Mouse (Mus musculus) CH12F3 (cell line): Measurements from ENCODE around the gene Kcnq1.

Source experiments
- in situ Hi-C: fragments of 300-500 bp; cut with MboI; formaldehyde crosslinking; loops from 2 replicates; pipeline ENCODE4 v1.14.3; 2020; ENCODE audit warnings: low sequenced_read_pairs

The Kcnq1 gene

GRCm38 (mm10) chr7:143086366-143086765 lies 19.8 kb upstream of the Kcnq1 start:
- in situ Hi-C loops: loop anchor here (25.0 kb wide), 1 partner anchor 174 kb away; no protein-coding TSS in a partner anchor

GRCm38 (mm10) chr7:143087070-143087579 lies 19.0 kb upstream of the Kcnq1 start:
- in situ Hi-C loops: loop anchor here (25.0 kb wide), 1 partner anchor 175 kb away; no protein-coding TSS in a partner anchor

- in situ Hi-C loops: loop anchor here (25.0 kb wide), 1 partner anchor 182 kb away; no protein-coding TSS in a partner anchor
These were observed 12.3 kb upstream of the Kcnq1 start for GRCm38 (mm10) chr7:143093847-143094246.

- in situ Hi-C loops: loop anchor here (25.0 kb wide), 1 partner anchor 183 kb away; no protein-coding TSS in a partner anchor
These were observed 11.3 kb upstream of the Kcnq1 start, which contains the start of gene Trpm5 for GRCm38 (mm10) chr7:143094592-143095553. Gene Trpm5, minus strand, starts transcription at chr7:143094642.

GRCm38 (mm10) chr7:143095554-143095907 lies 10.6 kb upstream of the Kcnq1 start:
- in situ Hi-C loops: loop anchor here (25.0 kb wide), 1 partner anchor 183 kb away; no protein-coding TSS in a partner anchor

- in situ Hi-C loops: no loop called here
These were observed 5.4 kb upstream of the Kcnq1 start for GRCm38 (mm10) chr7:143100759-143101158.

- in situ Hi-C loops: no loop called here
These were observed 784 bp upstream of the Kcnq1 start for GRCm38 (mm10) chr7:143105258-143105897.

GRCm38 (mm10) chr7:143106672-143107465 lies 707 bp downstream of the Kcnq1 start:
- in situ Hi-C loops: no loop called here

- in situ Hi-C loops: no loop called here
These were observed 2.0 kb downstream of the Kcnq1 start for GRCm38 (mm10) chr7:143108200-143108599.

GRCm38 (mm10) chr7:143108996-143109660 lies 3.0 kb downstream of the Kcnq1 start:
- in situ Hi-C loops: no loop called here

GRCm38 (mm10) chr7:143109696-143110095 lies 3.5 kb downstream of the Kcnq1 start:
- in situ Hi-C loops: no loop called here

- in situ Hi-C loops: no loop called here
These were observed 4.6 kb downstream of the Kcnq1 start for GRCm38 (mm10) chr7:143110803-143111202.

GRCm38 (mm10) chr7:143111719-143112118 lies 5.6 kb downstream of the Kcnq1 start:
- in situ Hi-C loops: no loop called here

GRCm38 (mm10) chr7:143112395-143112794 lies 6.2 kb downstream of the Kcnq1 start:
- in situ Hi-C loops: no loop called here

- in situ Hi-C loops: no loop called here
These were observed 8.6 kb downstream of the Kcnq1 start for GRCm38 (mm10) chr7:143114773-143115172.

GRCm38 (mm10) chr7:143116521-143116920 lies 10.4 kb downstream of the Kcnq1 start:
- in situ Hi-C loops: no loop called here

GRCm38 (mm10) chr7:143119407-143119806 lies 13.2 kb downstream of the Kcnq1 start:
- in situ Hi-C loops: no loop called here

- in situ Hi-C loops: no loop called here
These were observed 13.7 kb downstream of the Kcnq1 start for GRCm38 (mm10) chr7:143119826-143120225.

- in situ Hi-C loops: no loop called here
These were observed 16.0 kb downstream of the Kcnq1 start for GRCm38 (mm10) chr7:143122191-143122590.
